Mouse (Mus musculus) heart, postnatal 0 days (tissue): ENCODE data around the gene Mrpl47. TPM values are rescaled to one million over a fixed set of nuclear protein-coding genes. Genes with fewer than 3 reads are reported as not detected.

Experiments used
- ATAC-seq: fragments of 200-750 bp; cut with Nextera tagmentation; 2 replicates; pipeline ENCODE4 v1.8.0; 2017; ENCODE audit warnings: low read depth, moderate number of reproducible peaks, moderate library complexity; ENCODE audit not compliant: insufficient read depth
- DNase-seq: peaks from one replicate; pipeline ENCODE4 v3.0.0-alpha.2; 2016; ENCODE audit warnings: low spot score
- H3K27ac ChIP-seq: fragments of 300-500 bp; sonication (generic); 2 replicates; pipeline ENCODE4 v1.5.1; 2014; ENCODE audit warnings: low read depth, mild to moderate bottlenecking
- H3K27me3 ChIP-seq: fragments of 300-500 bp; sonication (generic); 2 replicates; pipeline ENCODE4 v1.6.1; 2014; ENCODE audit warnings: low read length, mixed read lengths; ENCODE audit not compliant: control insufficient read depth, insufficient read depth
- H3K36me3 ChIP-seq: fragments of 300-500 bp; sonication (generic); replicated peaks from 2 replicates; pipeline ENCODE4 v1.6.1; 2014; ENCODE audit warnings: low read length, mixed read lengths; ENCODE audit not compliant: control insufficient read depth, insufficient read depth
- H3K4me1 ChIP-seq: fragments of 300-500 bp; sonication (generic); 2 replicates; pipeline ENCODE4 v1.6.1; 2014; ENCODE audit warnings: antibody characterized with exemption; ENCODE audit not compliant: control insufficient read depth, insufficient read depth
- H3K4me2 ChIP-seq: fragments of 300-500 bp; sonication (generic); 2 replicates; pipeline ENCODE4 v1.6.1; 2014; ENCODE audit warnings: low read depth, mild to moderate bottlenecking, low read length, moderate library complexity
- H3K4me3 ChIP-seq: fragments of 300-500 bp; sonication (generic); 2 replicates; pipeline ENCODE4 v1.5.1; 2014; ENCODE audit warnings: low read depth, low read length
- H3K9ac ChIP-seq: fragments of 300-500 bp; sonication (generic); replicated peaks from 2 replicates; pipeline ENCODE4 v1.6.1; 2014; ENCODE audit warnings: low read depth, low read length, mixed read lengths
- H3K9me3 ChIP-seq: fragments of 300-500 bp; sonication (generic); replicated peaks from 2 replicates; pipeline ENCODE4 v1.6.1; 2016; ENCODE audit warnings: low read length; ENCODE audit not compliant: control insufficient read depth
- CTCF ChIP-seq: IDR thresholded peaks from 2 replicates; pipeline ENCODE4 v1.5.1; 2016; ENCODE audit warnings: antibody characterized with exemption, control low read depth, low read depth
- EP300 ChIP-seq: IDR thresholded peaks from 2 replicates; pipeline ENCODE4 v1.6.1; 2016; ENCODE audit warnings: antibody characterized with exemption, low read depth
- WGBS: fragments of 180-500 bp; shearing (Covaris S2); extraction: QIAGEN DNeasy Blood & Tissue Kit; methylation state at CpG from one replicate; pipeline ENCODE4 v1.1.7; 2014; 5-methylcytosine and 5-hydroxymethylcytosine counted together
- polyA plus RNA-seq: library from polyadenylated mRNA; unstranded; fragments of >200 nt; fragmentation: Nextera tagmentation; extraction: Ambion mirVana; gene quantifications from 2 replicates; pipeline ENCODE4 v1.2.1, GENCODE M21; 2015
- total RNA-seq: library from RNA; depleted of rRNA; stranded (reverse); fragments of >200 nt; gene quantifications from 2 replicates; pipeline ENCODE4 v1.2.3, GENCODE M21; 2014; ENCODE audit warnings: low replicate concordance; rRNA removed

The Mrpl47 gene
- total and polyA plus RNA-seq, 2 experiments from 2014 or later = 8.1 to 42.7 TPM

DNA sequence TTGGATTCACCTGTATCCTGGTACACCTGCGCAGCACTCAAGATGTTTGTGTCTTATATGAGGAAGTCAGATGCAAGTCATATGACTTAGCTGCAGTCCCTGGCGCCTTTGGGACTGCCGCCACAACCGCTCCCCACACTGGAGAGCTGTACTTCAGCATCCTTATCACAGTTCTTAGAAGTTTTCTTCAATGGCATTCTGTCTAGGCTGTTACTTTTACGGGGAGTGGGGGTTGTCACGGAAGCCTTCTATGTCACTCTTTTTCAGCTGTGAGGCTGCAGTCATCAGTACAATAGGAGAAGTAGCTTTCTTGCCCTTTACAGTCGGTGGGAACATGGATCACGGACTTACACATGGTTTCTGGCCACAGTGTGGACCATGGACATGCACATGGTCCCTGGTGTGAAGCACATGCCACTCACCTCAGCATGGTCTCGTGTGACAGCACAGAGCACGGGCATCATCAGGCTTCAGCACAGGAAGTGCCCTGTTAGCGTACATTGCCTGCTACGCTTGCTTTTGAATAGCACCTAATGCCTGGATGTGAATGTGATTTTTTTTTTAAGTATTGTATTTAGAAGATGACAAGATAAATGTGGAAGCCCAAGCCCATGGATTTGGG, 54.4 kb downstream of the Mrpl47 start:
- no peak overlapping the region for H3K27ac ChIP-seq
- H3K9me3 ChIP-seq = no peaks in the 10 kb centered on the region
- no peak for DNase-seq
- no peak for TF ChIP-seq CTCF
- no peak for TF ChIP-seq EP300
- no peak overlapping the region for H3K4me3 ChIP-seq
- no peak for ATAC-seq
- H3K9ac ChIP-seq = no peak overlapping the region
- 60% methylated on average over 11 of the region's 12 CpGs for whole genome bisulfite sequencing
- no peak overlapping the region for H3K4me2 ChIP-seq
- no peaks in the 10 kb centered on the region for H3K36me3 ChIP-seq
- no peaks in the 10 kb centered on the region for H3K4me1 ChIP-seq
- H3K27me3 ChIP-seq = no peaks in the 10 kb centered on the region

DNA sequence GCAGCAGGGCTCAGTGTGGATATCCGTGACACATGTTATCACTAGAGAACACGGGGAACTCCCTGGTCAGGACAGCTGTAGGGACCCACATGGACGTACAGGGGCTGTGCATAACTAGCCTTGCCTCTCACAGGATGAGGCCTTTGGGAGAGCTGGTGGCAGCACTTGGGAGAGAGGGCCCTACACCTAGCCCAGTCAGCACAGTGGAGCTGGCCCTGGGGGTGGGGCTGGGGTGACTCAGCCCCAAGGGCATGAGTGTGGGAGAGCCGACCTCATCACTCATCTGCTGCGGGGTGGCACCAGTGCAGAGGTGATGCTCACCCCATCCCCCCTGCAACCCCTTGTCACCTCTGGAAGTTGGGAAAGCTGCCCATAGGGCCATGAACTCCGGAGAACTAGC, 61.0 kb downstream of the Mrpl47 start:
- Histone ChIP-seq H3K9me3 (no peaks in the 10 kb centered on the region), H3K9ac (no peak overlapping the region), H3K4me2 (no peak overlapping the region), H3K36me3 (no peaks in the 10 kb centered on the region), H3K27ac (no peak overlapping the region), H3K4me3 (no peak overlapping the region), H3K4me1 (no peaks in the 10 kb centered on the region), H3K27me3 (no peaks in the 10 kb centered on the region)
- WGBS = 66% methylated on average over 6 of the region's 6 CpGs
- no peak for ATAC-seq
- no peak for DNase-seq
- TF ChIP-seq EP300 = no peak
- TF ChIP-seq CTCF = no peak

Other genes starting within 250 kb of the Mrpl47 start
- gene Kcnmb3, start 245.4 kb downstream of the Mrpl47 start, total RNA-seq = not detected in 2 replicates
- gene Kcnmb3, start 245.4 kb downstream of the Mrpl47 start, polyA plus RNA-seq = 0.07 and 0.08 TPM in 2 replicates
- gene Zfp639, start 227.3 kb downstream of the Mrpl47 start, total RNA-seq = 59.5 and 60.6 TPM in 2 replicates
- gene Zfp639, start 227.3 kb downstream of the Mrpl47 start, polyA plus RNA-seq = 24.5 and 26.6 TPM in 2 replicates
- 101 and 106 TPM in 2 replicates for gene Mfn1, start 208.1 kb downstream of the Mrpl47 start, total RNA-seq
- 158 and 166 TPM in 2 replicates for gene Mfn1, start 208.1 kb downstream of the Mrpl47 start, polyA plus RNA-seq
- gene Gnb4, start 121.0 kb downstream of the Mrpl47 start, total RNA-seq = 47.9 and 55.4 TPM in 2 replicates
- 36.8 and 38.6 TPM in 2 replicates for gene Gnb4, start 121.0 kb downstream of the Mrpl47 start, polyA plus RNA-seq
- gene Actl6a, start 31.3 kb downstream of the Mrpl47 start, total RNA-seq = 54.2 and 68.2 TPM in 2 replicates
- 53.2 and 58.0 TPM in 2 replicates for gene Actl6a, start 31.3 kb downstream of the Mrpl47 start, polyA plus RNA-seq
- 1,718 and 2,037 TPM in 2 replicates for gene Ndufb5, start 615 bp downstream of the Mrpl47 start, total RNA-seq
- gene Ndufb5, start 615 bp downstream of the Mrpl47 start, polyA plus RNA-seq = 1,180 and 1,227 TPM in 2 replicates
- gene Usp13, start 79.9 kb upstream of the Mrpl47 start, total RNA-seq = 79.8 and 83.4 TPM in 2 replicates
- 62.1 and 65.8 TPM in 2 replicates for gene Usp13, start 79.9 kb upstream of the Mrpl47 start, polyA plus RNA-seq